Mouse (Mus musculus): ENCODE measurements around the gene Wdr45.
"Not testable (repeated sequence)": the region's sequence is repeated elsewhere in the genome, so short reads cannot be mapped to it uniquely, and the experiment has no call there.

The Wdr45 gene

GRCm38 (mm10) chrX:7714135-7714899 lies at the start of gene Wdr45:
Wdr45 (plus strand) TSS chrX:7714333.
- DNase-seq = peak; percentile 93

- no peak for DNase-seq
Measured at GRCm38 (mm10) chrX:7664791-7665190, 49.3 kb upstream of the Wdr45 start.

- no peak for DNase-seq
Measured at GRCm38 (mm10) chrX:7665739-7666502, 48.2 kb upstream of the Wdr45 start.

- DNase-seq = peak; percentile 67
Measured at GRCm38 (mm10) chrX:7670390-7670881, 43.7 kb upstream of the Wdr45 start.

- peak; percentile 45 for DNase-seq
Measured at GRCm38 (mm10) chrX:7670921-7671623, 43.1 kb upstream of the Wdr45 start, which contains the start of gene Plp2. Plp2 (minus strand) TSS chrX:7671390.

- DNase-seq = no peak
Measured at GRCm38 (mm10) chrX:7672739-7673138, 41.4 kb upstream of the Wdr45 start.

GRCm38 (mm10) chrX:7673578-7674281 lies 40.4 kb upstream of the Wdr45 start:
- peak; percentile 34 for DNase-seq

GRCm38 (mm10) chrX:7674284-7675000 lies 39.7 kb upstream of the Wdr45 start:
- peak; percentile 19 for DNase-seq

- no peak for DNase-seq
Measured at GRCm38 (mm10) chrX:7675001-7675380, 39.1 kb upstream of the Wdr45 start.

- DNase-seq = no peak
Measured at GRCm38 (mm10) chrX:7678986-7679385, 35.1 kb upstream of the Wdr45 start.

GRCm38 (mm10) chrX:7679405-7680056 lies 34.6 kb upstream of the Wdr45 start:
- DNase-seq = peak; percentile 91

- no peak for DNase-seq
Measured at GRCm38 (mm10) chrX:7680057-7680412, 34.1 kb upstream of the Wdr45 start.

GRCm38 (mm10) chrX:7680864-7681263 lies 33.3 kb upstream of the Wdr45 start, which contains the start of gene Magix:
Magix (minus strand) TSS chrX:7681251.
- no peak for DNase-seq

GRCm38 (mm10) chrX:7688321-7688720 lies 25.8 kb upstream of the Wdr45 start:
- DNase-seq = no peak

GRCm38 (mm10) chrX:7690486-7690885 lies 23.6 kb upstream of the Wdr45 start:
- no peak for DNase-seq

- no peak for DNase-seq
Measured at GRCm38 (mm10) chrX:7692862-7693261, 21.3 kb upstream of the Wdr45 start.

GRCm38 (mm10) chrX:7696520-7696919 lies 17.6 kb upstream of the Wdr45 start:
- no peak for DNase-seq

- peak; percentile 86 for DNase-seq
Measured at GRCm38 (mm10) chrX:7696954-7697381, 17.2 kb upstream of the Wdr45 start, which contains the start of gene Gpkow. Gpkow (plus strand) TSS chrX:7697131.

GRCm38 (mm10) chrX:7713764-7714134 lies 384 bp upstream of the Wdr45 start:
- DNase-seq = not testable (repeated sequence)

- not testable (repeated sequence) for DNase-seq
Measured at GRCm38 (mm10) chrX:7716058-7716457, 1.9 kb downstream of the Wdr45 start.
